Mouse (Mus musculus): ENCODE data around the gene Atxn7l3b. TPM values are rescaled to one million over a fixed set of nuclear protein-coding genes. Genes with fewer than 3 reads are reported as not detected.
"Not testable (repeated sequence)": the region's sequence is repeated elsewhere in the genome, so short reads cannot be mapped to it uniquely, and the experiment has no call there.

The Atxn7l3b gene
- 27.1 and 43.0 TPM in 2 replicates for polyA plus RNA-seq (2012; rRNA removed)

GRCm38 (mm10) chr10:112928452-112929221 lies at the start of gene Atxn7l3b:
TSS of gene Atxn7l3b (minus strand) at chr10:112929001.
- under 1% methylated on average over 70 of the region's 70 CpGs for WGBS
- peak; percentile 73 for DNase-seq (ENCODE audit: low read depth, low spot score)

GRCm38 (mm10) chr10:112977586-112977985 lies 48.8 kb upstream of the Atxn7l3b start:
- WGBS, result 73% methylated on average over 4 of the region's 4 CpGs
- DNase-seq (ENCODE audit: low read depth, low spot score), result no peak

- no peak for DNase-seq (ENCODE audit: low read depth, low spot score)
- WGBS, result 34% methylated on average over 5 of the region's 5 CpGs
Measured at GRCm38 (mm10) chr10:112973286-112974026, 44.7 kb upstream of the Atxn7l3b start.

- WGBS, result 68% methylated on average over 2 of the region's 2 CpGs
- DNase-seq (ENCODE audit: low read depth, low spot score), result no peak
Measured at GRCm38 (mm10) chr10:112970002-112970589, 41.3 kb upstream of the Atxn7l3b start.

GRCm38 (mm10) chr10:112967578-112967977 lies 38.8 kb upstream of the Atxn7l3b start:
- DNase-seq (ENCODE audit: low read depth, low spot score), result no peak
- 57% methylated on average over 2 of the region's 2 CpGs for WGBS

GRCm38 (mm10) chr10:112962216-112962615 lies 33.4 kb upstream of the Atxn7l3b start:
- not testable (repeated sequence) for DNase-seq (ENCODE audit: low read depth, low spot score)
- WGBS, result 6% methylated on average over 4 of the region's 4 CpGs

GRCm38 (mm10) chr10:112954140-112954539 lies 25.3 kb upstream of the Atxn7l3b start:
- DNase-seq (ENCODE audit: low read depth, low spot score), result no peak
- WGBS, result 49% methylated on average over 2 of the region's 2 CpGs

GRCm38 (mm10) chr10:112948453-112948852 lies 19.7 kb upstream of the Atxn7l3b start:
- WGBS, result 86% methylated on average over 3 of the region's 3 CpGs
- DNase-seq (ENCODE audit: low read depth, low spot score), result no peak

GRCm38 (mm10) chr10:112929222-112929615 lies 418 bp upstream of the Atxn7l3b start:
- no peak for DNase-seq (ENCODE audit: low read depth, low spot score)
- 28% methylated on average over 9 of the region's 9 CpGs for WGBS

GRCm38 (mm10) chr10:112926961-112927360 lies 1.8 kb downstream of the Atxn7l3b start:
- DNase-seq (ENCODE audit: low read depth, low spot score), result no peak

GRCm38 (mm10) chr10:112926271-112926670 lies 2.5 kb downstream of the Atxn7l3b start:
- 71% methylated on average over 2 of the region's 2 CpGs for WGBS

GRCm38 (mm10) chr10:112916575-112917190 lies 12.1 kb downstream of the Atxn7l3b start:
- no peak for DNase-seq (ENCODE audit: low read depth, low spot score)
- WGBS, result 30% methylated on average over 5 of the region's 5 CpGs

More at GRCm38 (mm10) chr10:112926271-112926670, 2.5 kb downstream of the Atxn7l3b start:
- DNase-seq (ENCODE audit: low read depth, low spot score), result no peak

- no peak for DNase-seq (ENCODE audit: low read depth, low spot score)
- 94% methylated on average over 7 of the region's 7 CpGs for WGBS
Measured at GRCm38 (mm10) chr10:112900243-112900642, 28.6 kb downstream of the Atxn7l3b start.

GRCm38 (mm10) chr10:112899796-112900195 lies 29.0 kb downstream of the Atxn7l3b start:
- 70% methylated on average over 3 of the region's 3 CpGs for WGBS
- no peak for DNase-seq (ENCODE audit: low read depth, low spot score)

GRCm38 (mm10) chr10:112896636-112897035 lies 32.2 kb downstream of the Atxn7l3b start:
- WGBS, result 78% methylated on average over 4 of the region's 4 CpGs
- DNase-seq (ENCODE audit: low read depth, low spot score), result no peak

- no peak for DNase-seq (ENCODE audit: low read depth, low spot score)
- 77% methylated on average over 10 of the region's 10 CpGs for WGBS
Measured at GRCm38 (mm10) chr10:112893622-112894252, 35.1 kb downstream of the Atxn7l3b start.

- DNase-seq (ENCODE audit: low read depth, low spot score), result no peak
- WGBS, result 72% methylated on average over 9 of the region's 9 CpGs
Measured at GRCm38 (mm10) chr10:112884064-112884463, 44.7 kb downstream of the Atxn7l3b start.

GRCm38 (mm10) chr10:112883688-112884004 lies 45.2 kb downstream of the Atxn7l3b start:
- 45% methylated on average over 3 of the region's 3 CpGs for WGBS
- DNase-seq (ENCODE audit: low read depth, low spot score), result no peak

GRCm38 (mm10) chr10:112882789-112883687 lies 45.8 kb downstream of the Atxn7l3b start:
- DNase-seq (ENCODE audit: low read depth, low spot score), result no peak
- 12% methylated on average over 6 of the region's 6 CpGs for WGBS
